Mouse (Mus musculus): ENCODE data around the gene Smpd2.

The Smpd2 gene

DNA sequence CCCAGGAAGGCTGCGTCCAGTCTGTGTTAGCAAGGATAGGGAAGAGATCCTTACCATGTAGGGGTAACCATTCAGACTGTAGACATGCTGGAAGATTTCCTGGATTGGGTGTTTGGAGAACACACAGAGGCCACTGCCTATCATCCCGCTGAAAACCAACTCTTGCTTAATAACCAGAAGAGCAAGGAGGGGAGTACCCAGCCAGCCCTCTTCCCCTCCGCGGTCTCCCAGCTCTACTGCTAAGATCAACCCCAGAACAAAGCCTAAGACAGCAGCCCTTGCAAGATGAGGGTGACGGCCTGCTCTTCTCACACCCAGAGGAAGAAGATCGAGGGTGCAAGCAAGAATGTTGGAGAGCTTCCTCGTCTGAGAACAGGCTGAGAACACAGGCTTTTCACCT is 1.3 kb downstream of the Smpd2 start:
- no peak for DNase-seq (ENCODE audit: low spot score in 2 of 2)

DNA sequence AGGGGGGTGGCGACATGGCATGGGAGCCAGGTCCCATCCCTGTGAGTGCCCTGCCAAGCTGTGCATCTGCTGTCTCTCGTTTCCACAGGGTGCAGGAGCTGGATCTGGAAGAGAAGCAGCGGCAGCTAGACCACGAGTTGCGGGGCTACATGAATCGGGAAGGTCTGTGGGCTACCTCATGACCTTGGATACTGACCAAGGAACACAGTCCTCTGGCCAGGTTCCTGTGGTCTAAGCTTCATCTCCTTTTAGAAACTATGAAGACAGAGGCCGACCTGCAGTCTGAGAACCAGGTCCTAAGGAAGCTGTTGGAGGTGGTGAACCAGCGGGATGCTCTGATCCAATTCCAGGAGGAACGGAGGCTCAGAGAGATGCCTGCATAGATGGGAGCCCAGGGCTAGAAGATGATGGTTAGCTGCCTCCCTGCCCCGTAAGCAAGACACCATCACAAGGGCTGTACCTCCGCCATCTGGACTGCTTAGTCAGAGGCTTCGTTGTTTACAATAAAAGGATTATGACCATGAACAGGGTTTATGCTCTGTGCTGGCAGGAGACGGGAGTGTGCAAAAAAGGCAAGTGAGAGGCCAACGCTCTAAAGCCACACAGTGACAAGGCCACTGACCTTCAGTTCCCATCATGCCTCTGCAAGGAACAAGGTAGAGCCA is 3.5 kb downstream of the Smpd2 start:
- no peak for DNase-seq (ENCODE audit: low spot score in 2 of 2)

DNA sequence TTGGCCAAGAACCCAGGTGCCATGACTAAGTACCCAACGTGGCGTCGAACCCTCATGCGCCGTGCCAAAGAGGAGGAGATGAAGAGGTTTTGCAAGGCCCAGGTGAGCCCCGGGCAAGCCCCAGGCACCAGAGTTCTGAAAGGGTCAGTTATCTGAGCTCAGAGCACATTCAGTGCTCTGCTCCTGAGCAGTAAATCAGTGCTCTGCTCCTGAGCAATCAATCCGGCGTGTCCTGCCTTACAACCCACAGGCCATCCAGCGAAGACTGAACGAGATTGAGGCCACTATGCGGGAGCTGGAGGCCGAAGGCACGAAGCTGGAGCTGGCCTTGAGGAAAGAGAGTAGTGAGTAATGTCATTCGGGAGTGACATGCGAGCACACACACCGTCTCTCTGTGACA is 4.4 kb downstream of the Smpd2 start:
- DNase-seq (ENCODE audit: low spot score in 2 of 2): no peak

DNA sequence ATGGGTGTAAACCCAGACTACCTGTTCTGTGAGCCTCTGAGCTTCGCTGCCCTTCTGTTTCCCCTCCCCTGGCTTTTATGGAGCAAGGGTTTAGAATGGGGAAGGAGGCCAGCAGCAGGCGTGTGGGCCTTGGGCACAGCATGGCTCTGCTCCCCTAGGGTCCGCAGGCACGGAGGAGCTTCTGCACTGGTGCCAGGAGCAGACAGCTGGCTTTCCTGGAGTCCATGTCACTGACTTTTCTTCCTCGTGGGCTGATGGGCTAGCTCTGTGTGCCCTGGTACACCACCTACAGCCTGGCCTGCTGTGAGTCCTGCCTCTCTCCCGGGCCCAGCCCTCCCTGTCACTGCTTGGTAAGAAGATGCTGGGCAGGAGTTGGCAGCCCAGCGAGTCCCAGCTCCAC is 7.7 kb downstream of the Smpd2 start:
- no peak for DNase-seq (ENCODE audit: low spot score in 2 of 2)

DNA sequence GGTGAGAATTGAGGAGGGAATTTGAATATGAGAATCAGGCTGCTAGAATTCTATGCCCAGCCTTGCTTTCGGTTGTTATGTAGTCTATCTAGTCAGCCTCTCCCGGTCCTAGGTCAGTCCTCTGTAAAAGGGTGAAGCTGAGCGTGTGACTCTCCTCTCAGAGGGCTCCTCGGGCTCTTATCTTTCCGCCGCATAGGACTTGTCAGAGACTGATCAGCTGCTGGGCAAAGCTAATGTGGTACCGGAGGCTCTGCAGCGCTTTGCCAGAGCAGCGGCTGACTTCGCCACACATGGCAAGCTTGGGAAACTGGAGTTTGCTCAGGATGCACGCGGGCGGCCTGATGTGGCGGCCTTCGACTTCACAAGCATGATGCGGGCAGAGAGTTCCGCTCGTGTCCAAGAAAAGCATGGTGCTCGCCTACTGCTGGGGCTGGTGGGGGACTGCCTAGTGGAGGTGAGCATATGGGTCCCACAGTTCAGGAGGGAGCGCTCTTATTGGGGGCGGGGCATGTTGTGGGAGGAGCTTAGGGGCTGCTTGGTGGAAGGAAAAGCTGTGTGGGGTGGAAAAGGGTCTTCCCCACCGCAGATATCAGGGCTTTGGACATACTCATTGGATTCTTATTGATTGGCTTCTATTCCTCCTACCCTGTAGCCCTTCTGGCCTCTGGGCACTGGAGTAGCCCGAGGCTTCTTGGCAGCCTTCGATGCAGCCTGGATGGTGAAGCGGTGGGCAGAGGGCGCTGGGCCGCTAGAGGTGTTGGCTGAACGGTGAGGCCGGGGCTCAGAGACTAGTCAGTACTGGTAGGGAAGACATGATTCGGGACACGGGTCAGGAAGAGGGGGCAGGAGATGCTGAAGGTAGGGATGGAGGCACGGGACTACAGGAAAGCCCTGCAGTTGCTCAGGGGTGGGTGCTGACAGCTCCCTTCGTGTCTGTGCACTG is 9.0 kb downstream of the Smpd2 start:
- DNase-seq (ENCODE audit: low spot score in 2 of 2): no peak

DNA sequence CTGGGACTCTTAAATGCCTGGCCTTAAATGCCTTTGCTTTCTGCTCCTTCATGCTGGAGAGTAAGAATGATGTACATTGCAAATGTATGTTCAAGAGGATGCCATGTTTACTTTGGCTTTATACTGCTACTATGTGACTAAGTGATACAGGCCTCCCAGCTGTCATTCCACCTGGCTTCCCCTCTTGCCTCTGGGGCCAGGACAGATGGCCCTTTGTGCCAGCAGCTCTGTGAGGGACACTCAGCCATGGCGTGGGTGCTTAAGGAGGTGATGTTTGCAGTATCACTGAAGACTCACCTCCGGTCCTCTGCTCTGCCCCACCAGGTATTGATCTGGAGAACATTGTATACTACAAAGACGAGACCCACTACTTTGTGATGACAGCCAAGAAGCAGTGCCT is 10.2 kb downstream of the Smpd2 start:
- DNase-seq (ENCODE audit: low spot score in 2 of 2): no peak

DNA sequence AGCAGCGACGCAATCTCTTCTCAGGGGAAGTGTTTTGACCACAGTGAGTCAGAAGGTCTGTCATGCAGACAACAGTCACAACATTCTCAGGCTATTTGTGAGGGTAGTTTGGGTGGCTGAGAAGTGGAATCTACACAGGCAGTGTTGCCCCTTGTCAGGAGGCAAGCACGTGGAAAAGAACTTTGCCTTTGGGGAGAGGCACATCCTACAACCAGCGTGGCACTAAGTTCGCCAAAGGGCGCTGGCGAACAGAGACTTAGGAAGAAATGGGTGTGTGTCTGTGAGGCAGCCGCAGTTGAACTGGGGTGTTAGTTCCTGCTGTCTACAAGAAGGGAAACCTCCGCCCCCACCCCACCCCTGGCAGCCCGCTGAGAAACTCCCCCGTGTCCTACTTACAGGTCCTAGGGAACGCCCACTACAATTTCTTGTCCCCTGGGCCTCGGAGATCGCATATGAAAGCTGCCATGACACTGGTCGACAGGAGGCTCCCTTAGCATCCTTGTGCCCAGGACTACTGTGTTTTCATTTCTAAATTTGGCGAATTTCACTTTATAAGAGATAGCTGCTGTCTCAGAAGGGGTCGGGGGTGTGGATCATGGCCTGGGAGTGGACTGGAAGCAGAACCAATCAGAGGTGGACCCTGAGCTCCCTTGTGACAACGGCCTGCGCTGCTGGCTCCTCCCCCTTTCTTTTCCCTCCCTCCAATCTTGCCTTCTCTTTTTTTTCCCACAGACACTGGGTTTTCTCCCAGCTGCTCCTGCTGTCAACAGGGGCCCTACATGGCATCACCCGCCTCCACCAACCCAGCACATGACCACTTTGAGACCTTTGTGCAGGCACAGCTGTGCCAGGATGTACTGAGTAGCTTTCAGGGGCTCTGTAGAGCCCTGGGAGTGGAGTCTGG is 12.6 kb downstream of the Smpd2 start:
- DNase-seq (ENCODE audit: low spot score in 2 of 2): peak; percentile 33 to 59

DNA sequence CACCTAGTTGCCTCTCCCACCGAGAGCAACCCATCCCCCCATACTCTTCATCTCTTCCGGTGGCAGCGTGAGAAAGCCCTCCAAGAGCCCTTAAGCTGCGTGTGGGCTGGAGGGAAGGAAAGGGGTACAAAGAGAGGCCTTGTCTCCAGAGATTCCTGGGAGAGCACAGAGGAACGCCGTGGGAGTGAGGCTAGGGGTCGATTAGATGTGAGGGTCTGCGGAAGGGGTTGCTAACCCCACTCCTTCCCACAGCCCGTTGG is 13.2 kb downstream of the Smpd2 start:
- DNase-seq (ENCODE audit: low spot score in 2 of 2): no peak

DNA sequence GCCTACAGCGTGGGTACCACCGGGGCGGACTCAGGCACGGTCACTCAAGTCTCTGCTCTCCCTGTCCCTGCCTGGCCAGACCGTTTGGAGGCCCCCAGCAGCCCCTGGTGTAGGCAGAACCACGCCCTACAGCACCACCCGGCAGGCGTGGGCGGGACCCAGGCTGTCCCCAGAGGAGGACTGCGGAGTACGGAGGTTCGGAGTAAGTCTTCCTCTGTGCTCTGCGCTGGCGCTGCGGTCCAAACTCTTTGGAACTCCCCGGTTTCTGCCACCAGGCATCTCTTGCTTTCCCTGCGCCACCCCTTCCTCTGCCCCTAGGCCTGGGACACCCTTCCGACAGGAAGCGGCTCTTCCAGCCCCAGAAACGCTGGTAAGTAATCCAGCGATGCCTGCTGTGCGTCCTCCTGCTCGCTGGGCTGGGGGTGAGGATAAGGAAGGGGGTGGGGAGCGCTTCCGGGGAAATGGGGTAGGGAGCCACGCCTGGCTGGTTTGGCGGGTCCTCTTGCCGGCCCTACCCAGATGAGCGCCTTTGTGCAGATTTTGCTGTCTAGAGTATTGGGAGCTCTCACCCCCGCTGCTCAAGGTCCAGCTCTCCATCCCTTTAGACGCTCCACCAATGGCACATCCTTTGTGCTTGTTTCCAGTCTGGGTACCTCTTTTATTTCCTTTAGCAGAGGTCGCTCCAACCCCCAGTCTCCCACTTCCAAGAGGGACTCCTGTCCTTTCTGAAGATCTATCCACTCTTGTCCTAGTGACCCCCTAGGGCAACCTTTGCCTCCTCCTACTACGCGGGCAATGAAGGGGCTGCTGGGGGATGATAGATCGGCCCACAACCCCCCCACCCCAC is 13.8 kb downstream of the Smpd2 start, which contains the start of gene Mical1:
Gene Mical1 (plus strand): TSS at position 144 of the 847 bp plus-strand sequence.
- peak; percentile 34 to 57 for DNase-seq (ENCODE audit: low spot score in 2 of 2)

DNA sequence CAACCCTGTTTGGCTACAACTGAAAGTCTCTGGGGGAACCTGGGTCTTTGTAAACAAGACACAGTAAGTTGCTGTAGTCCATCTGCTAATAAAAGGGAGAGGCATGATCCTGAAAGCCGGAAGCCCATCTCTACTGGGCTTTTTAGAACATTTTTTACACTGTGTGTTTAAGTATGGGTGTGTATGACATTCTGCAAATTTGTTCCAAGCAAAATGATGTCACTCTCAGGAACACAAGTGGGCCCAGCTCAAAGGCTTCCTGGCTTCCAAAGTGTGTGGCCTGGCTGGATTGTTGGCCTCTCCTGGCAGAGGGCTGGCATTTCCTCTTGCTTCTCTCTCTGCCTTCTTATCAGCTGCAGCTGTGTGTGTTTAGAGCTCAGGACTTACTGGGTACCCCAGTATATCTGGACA is 15.2 kb downstream of the Smpd2 start:
- DNase-seq (ENCODE audit: low spot score in 2 of 2): no peak

DNA sequence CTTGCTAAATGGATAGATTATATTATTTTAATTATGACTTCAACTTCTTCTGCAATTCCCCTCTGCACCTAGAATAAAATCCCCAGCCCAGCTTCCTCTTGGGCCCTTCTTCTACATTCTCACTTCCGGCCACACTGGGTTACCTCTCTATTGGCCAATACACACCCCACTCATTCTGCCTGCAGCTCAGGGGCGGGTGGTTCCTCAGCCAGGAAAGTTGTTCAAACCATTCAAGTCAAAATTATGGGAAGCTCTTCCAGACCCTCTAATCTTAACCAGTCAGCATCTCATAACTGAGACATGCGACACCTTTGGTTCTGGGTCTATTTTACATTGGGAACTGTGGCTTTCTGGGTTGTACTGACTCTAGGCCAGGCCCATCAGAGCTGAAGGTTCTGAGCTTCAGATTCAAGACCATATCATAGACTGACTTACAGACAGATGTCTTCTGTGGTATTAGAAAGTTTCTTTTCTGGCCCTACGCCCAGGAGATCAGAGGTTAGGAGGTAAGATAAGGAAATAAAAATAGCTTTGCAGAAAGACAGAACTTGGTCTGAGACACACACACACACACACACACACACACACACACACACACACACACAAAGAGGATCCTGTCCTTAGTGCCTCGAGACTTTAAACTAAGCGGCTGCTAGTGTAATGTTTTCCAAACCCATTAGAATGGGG is 16.2 kb downstream of the Smpd2 start:
- no peak for DNase-seq (ENCODE audit: low spot score in 2 of 2)

DNA sequence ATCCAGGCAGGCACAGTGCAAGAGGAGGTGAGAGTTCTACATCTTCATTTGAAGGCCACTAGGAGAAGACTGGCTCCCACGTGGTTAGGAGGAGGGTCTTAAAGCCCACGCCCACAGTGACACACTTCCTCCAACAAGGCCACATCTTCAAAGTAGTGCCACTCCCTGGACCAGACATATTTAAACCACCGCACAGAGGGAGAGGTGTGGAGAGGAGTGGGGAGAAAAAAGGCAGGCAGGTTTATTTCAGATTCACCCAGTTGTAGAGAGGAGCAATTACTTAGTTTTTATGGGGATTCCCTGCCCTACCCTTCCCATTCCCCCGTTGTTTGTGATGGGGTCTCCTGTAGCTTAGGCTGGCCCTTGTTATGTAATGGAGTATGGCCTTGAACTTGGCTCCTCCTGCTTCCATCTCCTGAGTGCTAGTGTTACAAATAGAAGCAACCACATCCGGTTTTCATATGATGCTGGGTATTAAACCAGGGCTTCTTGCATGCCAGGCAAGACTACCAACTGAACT is 17.1 kb downstream of the Smpd2 start:
- DNase-seq (ENCODE audit: low spot score in 2 of 2): no peak

DNA sequence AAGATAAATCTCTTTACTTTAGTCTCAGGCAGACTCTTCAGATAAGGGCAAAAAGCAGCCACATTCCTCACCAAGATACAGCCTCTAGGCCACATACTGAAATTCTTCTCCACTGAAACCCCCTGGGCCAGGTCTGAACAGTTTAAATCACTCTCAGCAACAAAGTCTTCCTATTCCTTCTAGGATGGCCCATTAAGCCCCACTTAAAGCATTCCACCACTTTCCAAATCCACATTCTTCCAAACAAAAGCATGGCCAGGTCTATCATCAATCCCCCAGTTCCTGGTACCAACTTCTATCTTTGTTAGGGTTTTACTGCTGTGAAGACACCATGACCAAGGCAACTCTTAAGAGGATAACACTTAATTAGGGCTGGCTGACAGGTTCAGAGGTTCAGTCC is 17.6 kb downstream of the Smpd2 start:
- no peak for DNase-seq (ENCODE audit: low spot score in 2 of 2)

DNA sequence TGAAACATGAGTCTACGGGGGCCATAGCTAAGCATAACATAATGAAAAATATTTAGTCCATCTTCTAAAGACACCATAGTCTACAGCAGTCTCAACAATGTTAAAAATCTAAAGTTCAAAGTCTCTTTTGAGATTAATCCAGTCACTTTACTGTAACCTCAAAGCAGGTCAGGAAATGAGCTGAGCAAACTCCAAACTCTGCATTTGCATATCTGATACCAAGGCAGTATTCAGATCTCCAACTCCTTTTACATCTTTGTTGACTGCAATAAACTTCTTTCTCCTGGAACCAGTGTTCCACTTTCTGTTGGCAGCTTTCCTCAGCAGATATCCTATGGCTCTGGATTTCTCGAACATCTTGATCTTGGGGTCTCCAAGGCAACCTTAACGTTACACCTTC is 19.5 kb downstream of the Smpd2 start:
- DNase-seq (ENCODE audit: low spot score in 2 of 2): no peak

DNA sequence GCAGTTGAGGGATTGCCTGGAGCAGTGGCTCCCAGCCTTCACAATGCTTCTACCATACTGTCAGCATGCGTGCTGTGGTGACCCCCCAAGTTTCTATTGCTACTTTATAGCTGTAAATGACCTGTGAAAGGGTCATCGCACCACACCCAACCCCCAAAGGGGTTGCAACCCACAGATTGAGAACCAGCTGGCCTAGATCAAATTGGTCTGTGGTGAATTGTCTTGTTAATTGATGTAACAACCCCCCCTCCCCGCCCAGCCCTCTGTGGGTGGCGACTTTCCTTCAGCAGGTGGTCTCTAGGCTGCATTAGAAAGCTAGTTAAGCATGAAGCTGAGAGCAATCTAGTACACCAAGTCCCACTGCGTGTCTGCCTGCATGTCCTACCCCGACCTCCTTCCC is 22.8 kb downstream of the Smpd2 start:
- DNase-seq (ENCODE audit: low spot score in 2 of 2): no peak

DNA sequence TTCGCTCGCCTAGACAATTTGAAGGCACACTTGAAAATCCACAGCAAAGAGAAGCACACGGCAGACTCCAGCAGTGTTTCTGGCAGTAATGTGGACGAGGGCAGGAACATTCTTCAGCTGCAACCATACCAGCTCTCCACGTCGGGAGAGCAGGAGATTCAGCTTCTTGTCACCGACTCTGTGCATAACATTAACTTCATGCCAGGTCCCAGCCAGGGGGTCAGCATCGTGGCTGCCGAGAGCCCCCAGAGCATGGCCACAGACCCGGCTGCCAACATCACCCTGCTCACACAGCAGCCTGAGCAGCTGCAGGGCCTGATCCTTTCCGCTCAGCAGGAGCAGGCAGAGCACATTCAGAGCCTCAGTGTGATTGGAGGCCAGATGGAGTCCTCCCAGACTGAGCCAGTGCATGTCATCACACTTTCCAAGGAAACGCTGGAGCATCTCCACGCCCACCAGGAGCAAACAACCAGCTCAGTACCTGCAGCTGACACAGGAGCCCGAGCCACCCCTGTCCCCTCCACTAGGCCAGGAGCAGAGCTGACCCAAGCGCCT is 25.7 kb downstream of the Smpd2 start:
- DNase-seq (ENCODE audit: low spot score in 2 of 2): no peak

DNA sequence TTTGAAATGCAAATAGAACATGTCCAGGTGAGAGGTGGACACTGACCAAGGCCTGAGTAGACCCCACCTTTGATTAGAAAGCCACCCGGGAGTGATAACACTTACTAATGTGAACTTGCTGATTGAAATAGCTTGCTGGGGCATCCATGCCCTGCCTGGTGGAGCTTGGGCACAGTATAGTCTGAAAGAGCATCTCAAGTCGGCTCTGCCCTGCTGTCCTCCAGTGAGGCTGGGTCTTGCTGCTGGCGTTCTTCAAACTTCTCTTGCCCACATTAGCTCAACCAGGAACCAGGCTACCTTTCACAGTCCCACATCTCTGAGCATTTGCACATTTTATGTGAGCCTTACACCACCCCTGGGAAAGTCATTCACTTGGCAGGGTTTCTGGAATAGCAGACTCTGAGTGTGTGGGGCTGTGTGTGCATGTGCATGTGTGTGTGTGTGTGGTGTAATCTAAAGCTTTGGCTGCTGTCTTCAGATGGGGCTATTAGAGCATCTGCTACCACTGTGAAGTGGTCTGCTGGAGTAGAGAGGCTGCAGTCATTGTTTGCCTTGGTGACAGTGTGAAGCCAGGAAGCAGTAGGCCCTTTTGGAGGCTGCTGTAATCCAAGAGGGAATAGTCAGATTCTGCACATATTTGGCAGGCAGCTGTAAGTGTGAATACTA is 29.0 kb downstream of the Smpd2 start:
- no peak for DNase-seq (ENCODE audit: low spot score in 2 of 2)

DNA sequence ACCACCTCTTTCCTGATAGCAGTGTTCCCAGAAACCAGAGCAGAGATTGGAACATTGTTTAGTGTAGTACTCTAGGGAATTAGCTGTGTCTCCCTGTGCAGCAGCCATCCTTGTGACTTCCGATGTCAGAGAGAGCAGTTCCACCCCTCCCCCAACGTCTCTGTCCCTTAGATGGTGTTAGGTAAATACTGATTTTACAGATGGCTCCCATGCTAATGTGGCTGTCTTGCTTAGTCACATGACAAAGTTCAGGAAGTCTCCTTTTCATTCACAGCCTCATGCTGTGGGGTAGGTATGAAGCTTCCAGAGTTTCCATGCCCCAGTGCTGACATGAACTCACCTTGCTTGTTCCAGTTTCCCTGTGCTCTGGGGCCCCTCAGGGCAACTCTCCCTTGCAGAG is 29.7 kb downstream of the Smpd2 start:
- DNase-seq (ENCODE audit: low spot score in 2 of 2): no peak

DNA sequence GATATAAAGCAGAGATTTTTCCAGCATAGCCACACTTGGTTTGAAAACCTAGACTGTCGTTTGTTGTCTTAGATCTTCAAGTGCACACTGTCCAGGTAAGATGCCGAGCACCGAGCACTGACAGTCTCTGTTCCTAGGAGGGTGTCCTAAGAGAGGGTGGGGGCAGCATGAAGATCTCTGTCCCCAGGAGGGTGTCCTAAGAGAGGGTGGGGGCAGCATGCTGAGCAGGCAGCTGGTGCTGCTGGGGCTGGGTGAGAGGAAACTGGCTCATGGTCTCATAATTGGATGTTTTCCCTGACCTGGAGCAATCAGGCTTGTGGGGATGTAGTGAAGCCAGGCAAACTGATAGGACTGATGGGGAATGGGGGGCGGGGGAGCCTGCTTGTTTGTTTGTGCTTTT is 30.2 kb downstream of the Smpd2 start:
- no peak for DNase-seq (ENCODE audit: low spot score in 2 of 2)

DNA sequence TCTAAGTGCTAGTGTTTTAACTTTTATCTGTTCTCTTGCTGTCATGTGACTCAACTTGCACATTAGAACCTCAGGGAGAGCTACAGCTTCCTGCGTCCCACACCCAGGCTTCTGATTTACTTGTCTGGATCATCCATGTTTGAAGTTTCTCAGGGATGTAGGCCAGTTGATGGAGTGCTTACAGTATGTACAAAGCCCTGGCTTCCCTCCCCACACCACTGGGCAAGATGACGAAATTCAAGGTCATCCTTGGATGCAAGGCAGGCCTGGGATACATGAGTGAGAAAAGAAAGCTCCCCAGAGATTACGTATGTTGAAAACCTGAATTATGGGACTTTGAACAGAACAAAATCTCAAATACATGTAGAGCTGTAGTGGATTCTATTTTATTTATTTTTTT is 37.4 kb downstream of the Smpd2 start:
- no peak for DNase-seq (ENCODE audit: low spot score in 2 of 2)
